Mouse (Mus musculus) CH12.LX (cell line): ENCODE measurements around the gene Pgm5. TPM values are rescaled to one million over a fixed set of nuclear protein-coding genes. Genes with fewer than 3 reads are reported as not detected.

Experiments used
- DNase-seq: peaks from one replicate; pipeline ENCODE4 v3.0.0-alpha.2; 2013; ENCODE audit errors: extremely low read depth
- H3K27ac ChIP-seq: 2 replicates; pipeline ENCODE4 v1.5.1; 2012; ENCODE audit warnings: low read depth, mild to moderate bottlenecking, control low read depth, moderate library complexity; ENCODE audit not compliant: insufficient read depth
- H3K27me3 ChIP-seq: replicated peaks from 2 replicates; pipeline ENCODE3; 2012; ENCODE audit warnings: inconsistent platforms
- H3K36me3 ChIP-seq, 2 experiments: replicated peaks in 1 of 2; 2 replicates each; pipeline versions ENCODE3 to v1.6.1; 2012; ENCODE audit warnings: inconsistent platforms in 1 of 2, low read length in 1 of 2, mild to moderate bottlenecking in 1 of 2, mixed read lengths in 1 of 2, moderate library complexity in 1 of 2; ENCODE audit not compliant: control insufficient read depth in 1 of 2, insufficient read depth in 1 of 2
- H3K4me1 ChIP-seq, 2 experiments: 2 replicates each; pipeline ENCODE4 v1.6.1; 2012; ENCODE audit warnings: inconsistent platforms in 1 of 2, moderate library complexity in 1 of 2; ENCODE audit not compliant: insufficient read depth in 2 of 2, control insufficient read depth in 1 of 2
- H3K4me2 ChIP-seq: 2 replicates; pipeline ENCODE4 v1.6.1; 2012; ENCODE audit warnings: low read depth, mild to moderate bottlenecking, control low read depth; ENCODE audit not compliant: poor library complexity, insufficient read depth, severe bottlenecking
- H3K4me3 ChIP-seq, 3 experiments: fragments of 150-350 bp in 1 of 3; sonication (generic) in 1 of 3; replicated peaks in 1 of 3; 2 replicates each; pipeline versions ENCODE3 to v1.5.1; 2011 to 2012; ENCODE audit warnings: low read depth in 2 of 3, low read length in 2 of 3, mild to moderate bottlenecking in 2 of 3, moderate library complexity in 2 of 3, control low read depth in 1 of 3, improper control_type of control experiment in 1 of 3, inconsistent platforms in 1 of 3, mixed read lengths in 1 of 3; ENCODE audit not compliant: poor library complexity in 1 of 3
- H3K79me2 ChIP-seq: replicated peaks from 2 replicates; pipeline ENCODE4 v1.6.1; 2012; ENCODE audit warnings: mild to moderate bottlenecking, moderate library complexity; ENCODE audit not compliant: control insufficient read depth, poor library complexity, insufficient read depth, severe bottlenecking; ENCODE audit errors: extremely low read depth
- H3K9ac ChIP-seq: 2 replicates; pipeline ENCODE4 v1.6.1; 2012; ENCODE audit warnings: low read depth, mild to moderate bottlenecking, control low read depth, moderate library complexity; ENCODE audit not compliant: insufficient read depth
- H3K9me3 ChIP-seq: replicated peaks from 2 replicates; pipeline ENCODE3; 2012; ENCODE audit warnings: low read length, inconsistent platforms, mixed read lengths
- ETS1 ChIP-seq: conservative IDR thresholded peaks from 2 replicates; pipeline ENCODE4 v1.6.1; 2012; ENCODE audit warnings: low read depth, mild to moderate bottlenecking, inconsistent platforms, low read length, improper control_type of control experiment, moderate library complexity
- HCFC1 ChIP-seq: IDR thresholded peaks from 2 replicates; pipeline ENCODE4 v1.6.1; 2012; ENCODE audit warnings: low read depth, mild to moderate bottlenecking, inconsistent platforms, low read length, improper control_type of control experiment
- IRF4 ChIP-seq: IDR thresholded peaks from 2 replicates; pipeline ENCODE4 v1.6.1; 2014; ENCODE audit warnings: low read depth, mild to moderate bottlenecking, inconsistent platforms, low read length, improper control_type of control experiment
- MAZ ChIP-seq: IDR thresholded peaks from 2 replicates; pipeline ENCODE4 v1.6.1; 2012; ENCODE audit warnings: low read depth, mild to moderate bottlenecking, inconsistent platforms, low read length, improper control_type of control experiment, moderate library complexity
- MEF2A ChIP-seq: IDR thresholded peaks from 2 replicates; pipeline ENCODE4 v1.6.1; 2014; ENCODE audit warnings: low read depth, mild to moderate bottlenecking, inconsistent platforms, low read length, improper control_type of control experiment, borderline replicate concordance
- SIN3A ChIP-seq: IDR thresholded peaks from 2 replicates; pipeline ENCODE4 v1.6.1; 2012; ENCODE audit warnings: low read length, improper control_type of control experiment, inconsistent platforms
- TBP ChIP-seq: conservative IDR thresholded peaks from 2 replicates; pipeline ENCODE4 v1.6.1; 2011; ENCODE audit warnings: low read depth, low read length, improper control_type of control experiment
- ZKSCAN1 ChIP-seq: IDR thresholded peaks from 2 replicates; pipeline ENCODE4 v1.6.1; 2012; ENCODE audit warnings: low read depth, inconsistent platforms, low read length, improper control_type of control experiment, borderline replicate concordance
- dilution Hi-C: fragments of 300-500 bp; cut with MboI; formaldehyde crosslinking; loops from 2 replicates; pipeline ENCODE4 v1.14.3; 2020; ENCODE audit warnings: low sequenced_read_pairs; ENCODE audit not compliant: extremely low pct_unique_long_range_greater_than_20kb, extremely low pct_ligation_motif_present
- in situ Hi-C: fragments of 300-500 bp; cut with MboI; formaldehyde crosslinking; loops from 3 replicates; pipeline ENCODE4 v1.14.3; 2019; ENCODE audit warnings: low sequenced_read_pairs, low pct_ligation_motif_present, low pct_unique_long_range_greater_than_20kb, mixed read lengths
- polyA plus RNA-seq: library from polyadenylated mRNA; unstranded; fragments of >175 nt; gene quantifications from 2 replicates; pipeline ENCODE4 v1.2.1, GENCODE M21; 2012; ENCODE audit warnings: low read depth; ENCODE audit not compliant: insufficient read length
- total RNA-seq, 2 experiments: library from RNA; depleted of rRNA; stranded (reverse); fragments of 300-350 nt in 1 of 2; fragments of >200 nt in 1 of 2; gene quantifications; 2 replicates each; pipeline ENCODE4 v1.2.3; 2012 to 2014

Pgm5 gene
- total and polyA plus RNA-seq, 3 experiments, result not detected

GRCm38 (mm10) chr19:24716303-24717097 lies 145.2 kb downstream of the Pgm5 start:
- Histone ChIP-seq H3K27me3 (no peaks in the 10 kb centered on the region), H3K4me3 (no peak overlapping the region), H3K9me3 (peaks cover 2% of the 10 kb centered on the region), H3K4me1 (no peaks in the 10 kb centered on the region), H3K4me2 (no peak overlapping the region), H3K36me3 (no peaks in the 10 kb centered on the region), H3K27ac (no peak overlapping the region), H3K79me2 (no peaks in the 10 kb centered on the region), H3K9ac (no peak overlapping the region)
- no peak for DNase-seq
- dilution Hi-C loops (no loop called here), in situ Hi-C loops (no loop called here)
- TF ChIP-seq ZKSCAN1, result no peak

- Histone ChIP-seq H3K36me3 (no peaks in the 10 kb centered on the region), H3K27ac (no peak overlapping the region), H3K4me2 (no peak overlapping the region), H3K4me1 (peaks cover 0 to 35% of the 10 kb centered on the region in 2 experiments; a peak in 2 of 4 replicates), H3K9ac (no peak overlapping the region), H3K27me3 (no peaks in the 10 kb centered on the region), H3K79me2 (no peaks in the 10 kb centered on the region), H3K4me3 (no peak overlapping the region), H3K9me3 (no peaks in the 10 kb centered on the region)
- TF ChIP-seq TBP, result no peak
- TF ChIP-seq MAZ, result no peak
- TF ChIP-seq ETS1, result no peak
- TF ChIP-seq IRF4, result no peak
- no peak for TF ChIP-seq SIN3A
- TF ChIP-seq HCFC1, result no peak
- dilution Hi-C loops, result no loop called here
- no peak for DNase-seq
- in situ Hi-C loops, result loop anchor here (5.0 kb wide), 1 partner anchor 164 kb away; no protein-coding TSS in a partner anchor
These were observed 153.6 kb downstream of the Pgm5 start for GRCm38 (mm10) chr19:24708032-24708431.

- no peak for TF ChIP-seq MEF2A
- TF ChIP-seq, all 38 proteins: peak for 0
- no peak overlapping the region for H3K4me3 ChIP-seq
- no peaks in the 10 kb centered on the region for H3K36me3 ChIP-seq
- dilution Hi-C loops, result no loop called here
- no peaks in the 10 kb centered on the region for H3K9me3 ChIP-seq
- no peak overlapping the region for H3K27ac ChIP-seq
- no peaks in the 10 kb centered on the region for H3K79me2 ChIP-seq
- H3K27me3 ChIP-seq, result no peaks in the 10 kb centered on the region
- DNase-seq, result no peak
- H3K4me1 ChIP-seq, result peaks cover 0 to 35% of the 10 kb centered on the region in 2 experiments; a peak in 2 of 4 replicates
- in situ Hi-C loops, result loop anchor here (5.0 kb wide), 1 partner anchor 165 kb away; no protein-coding TSS in a partner anchor
- H3K9ac ChIP-seq, result no peak overlapping the region
- H3K4me2 ChIP-seq, result no peak overlapping the region
These were observed 154.4 kb downstream of the Pgm5 start for GRCm38 (mm10) chr19:24707071-24707906.
